Mouse (Mus musculus) E14TG2a.4 (cell line): ENCODE data around the gene Egfl8.

Experiments used
- CTCF ChIP-seq: conservative IDR thresholded peaks from 2 replicates; pipeline ENCODE4 v1.5.1; 2014; ENCODE audit warnings: low read length
- NANOG ChIP-seq: IDR thresholded peaks from 2 replicates; pipeline ENCODE4 v1.6.1; 2014; ENCODE audit warnings: borderline replicate concordance, low read length, mixed read lengths
- POU5F1 ChIP-seq: IDR thresholded peaks from 2 replicates; pipeline ENCODE4 v1.6.1; 2014; ENCODE audit warnings: low read length, borderline replicate concordance

DNA sequence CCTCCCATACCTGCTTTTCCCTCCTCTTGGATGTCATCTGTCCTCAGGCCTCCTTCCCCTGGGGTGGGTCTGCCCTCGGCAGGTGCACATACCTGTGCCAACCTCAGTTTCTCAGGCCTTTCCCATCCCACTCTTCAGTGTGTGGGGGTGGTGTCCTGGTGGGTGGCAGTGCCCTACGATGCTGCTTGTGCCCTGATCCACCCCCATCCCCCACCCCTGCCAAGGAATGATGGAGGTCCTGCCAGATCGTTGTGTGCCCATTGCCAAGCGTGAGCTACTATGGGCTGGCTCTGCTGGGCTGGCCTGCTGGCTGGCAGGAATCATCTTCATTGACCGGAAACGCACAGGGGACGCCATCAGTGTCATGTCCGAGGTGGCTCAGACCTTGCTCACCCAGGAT lies 4.7 kb downstream of the Egfl8 start:
- TF ChIP-seq CTCF, result no peak
- no peak for TF ChIP-seq NANOG
- no peak for TF ChIP-seq POU5F1
